Mouse (Mus musculus): ENCODE results near the gene Slc7a7.

The Slc7a7 gene

DNA sequence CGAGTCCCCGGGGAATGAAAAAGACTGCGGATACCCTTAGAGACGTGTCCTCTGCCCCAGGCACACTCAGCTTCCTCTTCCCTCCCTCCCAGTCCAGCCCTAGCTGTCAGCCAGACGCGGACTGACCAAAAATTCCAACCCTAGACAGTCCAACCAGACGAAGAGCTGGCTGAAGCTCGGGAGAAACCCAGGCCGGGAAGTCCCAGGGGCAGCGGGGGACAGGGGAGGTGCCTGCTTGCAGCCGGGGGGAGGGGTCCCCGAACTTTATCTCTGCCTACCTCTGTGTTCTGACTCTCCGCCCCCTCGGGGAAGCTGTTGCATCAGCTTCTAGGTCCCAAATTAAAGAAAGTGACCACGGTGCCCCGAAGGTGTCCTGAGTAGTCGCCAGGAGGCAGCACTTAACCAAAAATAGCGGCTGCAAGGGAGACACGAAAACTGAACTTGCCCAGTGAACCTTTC lies at the start of gene Slc7a7:
Slc7a7 (minus strand) TSS at position 158 of the 459 bp plus-strand sequence.
- DNase-seq (ENCODE audit: low read depth, low spot score): peak; percentile 37

DNA sequence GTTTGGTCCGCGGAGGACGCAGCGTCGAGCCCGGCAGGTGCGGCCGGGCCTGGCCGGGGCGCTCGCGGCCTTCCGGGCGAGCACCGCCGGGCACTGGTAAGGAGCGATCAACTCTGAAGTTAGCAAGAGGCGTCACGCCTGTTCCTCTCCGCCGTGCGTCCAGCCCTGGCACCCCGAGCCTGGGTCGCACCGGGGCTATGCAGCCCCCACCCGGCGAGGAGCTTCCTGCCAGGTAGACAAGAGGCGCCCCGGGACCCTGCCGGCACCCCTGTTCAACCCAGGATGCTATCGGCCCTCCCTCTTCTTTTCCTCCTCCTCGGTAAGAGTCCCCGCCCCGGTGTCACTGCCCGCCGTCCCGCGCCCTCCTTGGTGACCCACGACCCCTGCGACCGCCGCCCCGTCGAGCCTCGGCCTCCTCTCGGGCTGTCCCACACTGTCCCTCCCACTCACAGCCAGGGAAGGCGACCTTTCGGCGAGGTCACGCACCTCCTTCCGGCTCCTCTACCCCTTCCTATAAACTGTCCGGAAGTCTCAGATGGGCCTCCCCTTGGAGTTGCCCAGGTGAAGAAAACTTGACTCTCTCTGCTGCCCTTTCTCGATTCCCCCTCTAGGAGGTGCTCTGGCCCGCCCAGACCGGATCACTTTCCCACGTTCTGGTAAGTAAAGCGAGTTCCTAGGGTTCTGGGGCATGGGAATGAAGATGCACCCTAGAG lies 46.9 kb upstream of the Slc7a7 start:
- DNase-seq (ENCODE audit: low read depth, low spot score): peak; percentile 87

DNA sequence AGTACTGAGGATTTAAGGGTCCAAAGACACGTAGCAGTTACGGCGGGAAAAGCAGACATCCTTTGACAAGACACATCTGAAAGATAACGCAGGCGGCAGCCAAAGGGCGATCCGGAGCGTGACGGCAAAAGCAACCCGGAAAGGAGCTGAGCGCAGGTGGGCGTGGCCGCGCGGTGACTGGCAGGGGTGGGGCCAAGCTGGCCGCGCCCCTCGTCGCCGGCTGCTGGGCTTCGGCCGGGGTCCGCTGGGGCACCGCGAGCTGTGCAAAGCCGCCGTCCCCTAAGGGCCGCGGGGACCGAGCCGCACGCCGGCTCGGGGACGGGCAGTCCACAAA lies 46.3 kb upstream of the Slc7a7 start, which contains the start of gene Lrp10:
Lrp10 (plus strand) TSS at position 179 of the 334 bp plus-strand sequence.
- DNase-seq (ENCODE audit: low read depth, low spot score): peak; percentile 95

DNA sequence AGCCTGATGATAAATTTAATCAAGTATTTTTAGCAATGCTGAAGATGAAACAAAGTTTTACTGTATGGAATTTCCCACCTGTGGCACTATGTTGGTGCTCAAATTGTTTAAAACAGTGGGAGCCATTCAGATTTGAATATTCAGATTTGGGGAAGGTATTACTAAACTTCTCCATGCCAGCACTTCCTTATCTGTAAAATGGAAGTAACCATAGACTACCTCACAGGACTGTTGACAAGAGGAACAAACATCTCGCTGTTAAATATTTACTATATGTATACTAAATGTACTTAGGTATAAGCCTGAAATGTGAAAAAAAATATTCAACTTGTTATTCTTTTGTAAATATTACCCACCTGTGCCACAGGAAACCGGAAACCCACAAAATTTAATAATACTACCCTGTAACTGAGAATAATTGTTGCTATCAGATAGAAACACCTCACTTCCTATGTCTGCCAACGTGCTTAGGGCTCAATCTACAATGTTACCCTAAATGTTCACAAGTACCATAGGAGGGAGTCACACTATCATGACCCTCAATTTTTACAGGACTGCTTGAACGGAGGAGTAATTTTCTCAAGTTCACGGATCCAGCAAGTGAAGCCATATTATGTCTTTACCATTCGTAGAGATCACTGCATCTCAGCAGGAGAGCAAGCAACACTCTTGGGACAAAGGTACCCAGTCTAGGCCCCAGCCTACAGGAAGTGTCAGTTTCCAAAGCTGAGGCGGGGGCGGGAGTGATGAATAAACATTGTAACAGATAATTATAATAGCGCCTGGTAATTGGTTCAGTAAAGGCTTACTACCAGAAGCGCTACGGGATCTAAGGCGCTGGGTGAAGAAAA lies 45.8 kb upstream of the Slc7a7 start:
- DNase-seq (ENCODE audit: low read depth, low spot score): no peak

DNA sequence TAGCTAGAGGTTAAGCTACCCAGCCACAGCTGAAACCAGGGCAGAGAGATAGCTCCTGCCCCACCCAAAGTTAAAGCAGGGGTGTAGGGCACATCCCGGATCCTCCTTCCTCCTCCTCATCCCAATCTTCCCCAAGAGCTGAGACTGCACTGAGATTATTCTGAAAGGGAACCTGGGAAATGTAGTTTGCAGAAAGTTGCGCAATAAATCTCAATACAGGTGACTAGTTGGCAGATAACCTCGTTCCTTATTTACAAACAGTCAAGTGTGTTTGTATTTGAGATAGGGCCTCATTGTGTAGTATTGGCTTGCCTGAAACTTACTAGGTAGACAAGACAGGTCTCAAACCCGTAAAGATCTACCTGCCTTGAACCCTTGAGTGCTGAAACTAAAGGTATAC lies 44.6 kb upstream of the Slc7a7 start:
- no peak for DNase-seq (ENCODE audit: low read depth, low spot score)

DNA sequence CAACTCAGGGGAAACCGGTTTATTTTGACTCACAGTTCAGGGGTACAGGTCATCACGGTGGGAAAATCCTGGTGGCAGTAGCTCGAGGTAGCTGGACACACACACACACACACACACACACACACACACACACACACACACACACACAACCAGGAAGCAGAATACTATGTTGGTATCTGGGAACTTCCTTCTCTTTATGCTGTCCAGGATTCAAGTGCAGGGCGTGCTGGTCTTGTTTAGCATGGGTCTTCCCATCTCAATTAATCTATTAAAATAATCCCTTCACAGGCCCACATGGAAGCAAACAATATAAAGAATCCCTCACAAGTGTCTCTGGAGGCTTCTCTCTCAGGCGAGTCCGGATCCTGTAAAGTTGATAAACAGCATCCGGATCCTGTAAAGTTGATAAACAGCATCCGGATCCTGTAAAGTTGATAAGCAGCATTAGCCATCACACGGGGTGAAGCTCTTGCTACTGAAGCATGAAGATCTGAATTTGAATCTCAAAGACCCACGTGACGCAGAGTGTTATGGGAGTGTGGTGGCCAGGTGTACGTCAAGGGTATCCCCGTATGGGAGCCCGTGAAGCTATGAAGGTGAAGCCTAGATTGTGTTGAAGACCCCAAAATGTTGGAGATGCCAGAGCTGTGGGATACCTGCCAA lies 40.5 kb upstream of the Slc7a7 start:
- DNase-seq (ENCODE audit: low read depth, low spot score): no peak

DNA sequence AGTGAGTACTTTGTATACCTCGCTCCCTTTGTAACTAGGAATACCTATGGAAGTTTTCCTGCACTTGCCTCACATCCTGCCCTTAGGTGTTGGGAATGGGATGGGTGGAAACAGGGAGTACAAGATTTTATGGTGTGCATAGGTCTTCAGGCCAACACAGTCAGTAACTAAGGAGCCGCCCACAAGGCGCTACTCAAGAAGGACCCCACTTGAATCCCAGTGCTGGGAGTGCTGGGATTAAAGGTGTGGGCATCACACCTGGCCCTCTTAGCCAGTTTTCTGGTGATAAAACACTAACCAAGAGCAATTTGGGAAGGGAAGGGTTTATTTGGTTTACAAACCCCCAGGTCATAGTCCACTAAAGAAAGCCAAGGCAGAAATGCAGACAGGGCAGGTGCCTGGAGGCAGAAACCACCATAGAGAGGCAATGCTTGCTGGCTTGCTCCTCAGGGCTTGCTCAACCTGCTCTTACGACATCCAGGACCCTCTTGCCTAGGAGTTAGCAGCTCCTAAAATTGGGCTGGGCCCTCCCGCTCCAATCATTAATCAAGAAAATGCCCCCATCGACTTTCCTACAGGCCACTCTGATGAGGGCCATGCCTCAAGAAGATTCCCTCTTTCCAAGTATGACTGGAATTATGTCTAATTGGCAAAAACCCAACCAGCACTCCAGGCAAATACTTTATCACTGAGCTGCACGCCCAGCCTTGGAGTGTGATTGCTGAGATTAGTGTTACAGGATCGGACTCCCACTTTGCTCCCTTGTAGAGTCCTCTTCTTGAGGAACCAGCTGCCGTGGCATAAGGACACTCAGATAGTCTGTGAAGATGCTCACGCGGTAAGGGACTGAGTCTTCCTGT lies 37.3 kb upstream of the Slc7a7 start:
- no peak for DNase-seq (ENCODE audit: low read depth, low spot score)

DNA sequence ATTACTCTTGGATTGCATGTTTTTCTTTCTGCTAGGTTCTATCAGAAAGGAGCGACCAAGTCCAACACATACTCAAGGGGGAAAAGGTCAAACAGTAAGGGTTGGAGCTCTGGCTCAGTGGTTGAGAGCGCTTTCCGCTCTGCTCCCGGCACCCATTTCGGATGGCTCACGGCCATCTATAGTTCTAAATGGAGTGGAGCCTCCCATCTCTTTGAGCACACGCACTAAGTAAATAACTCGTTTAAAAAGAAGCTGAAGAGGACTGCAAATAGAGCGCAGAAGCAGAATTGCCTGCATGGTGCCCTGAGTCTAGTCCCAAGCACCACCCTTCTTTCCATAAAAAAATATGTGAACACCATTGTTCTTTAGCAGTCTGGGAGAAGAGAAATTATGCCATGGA lies 36.0 kb upstream of the Slc7a7 start:
- no peak for DNase-seq (ENCODE audit: low read depth, low spot score)

DNA sequence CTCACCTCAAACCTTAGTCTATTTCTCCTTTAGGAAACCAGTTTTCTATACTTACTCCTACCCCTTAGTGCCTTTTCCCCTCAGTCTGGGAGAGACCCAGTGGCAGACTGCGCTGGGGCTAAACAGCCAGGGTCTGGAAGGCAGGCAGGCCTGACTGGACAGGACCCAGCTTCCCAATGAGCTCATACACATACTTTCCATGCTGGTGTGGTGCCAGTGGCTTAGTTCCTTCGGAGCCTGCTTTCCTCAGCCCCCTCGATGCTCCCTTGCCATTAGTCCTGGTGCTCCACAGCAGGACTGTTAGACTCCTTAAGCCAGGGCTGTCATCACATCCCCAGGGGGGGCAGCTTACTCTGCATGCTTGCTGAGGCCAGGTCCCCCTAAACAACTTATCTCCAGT lies 27.9 kb upstream of the Slc7a7 start:
- DNase-seq (ENCODE audit: low read depth, low spot score): no peak

DNA sequence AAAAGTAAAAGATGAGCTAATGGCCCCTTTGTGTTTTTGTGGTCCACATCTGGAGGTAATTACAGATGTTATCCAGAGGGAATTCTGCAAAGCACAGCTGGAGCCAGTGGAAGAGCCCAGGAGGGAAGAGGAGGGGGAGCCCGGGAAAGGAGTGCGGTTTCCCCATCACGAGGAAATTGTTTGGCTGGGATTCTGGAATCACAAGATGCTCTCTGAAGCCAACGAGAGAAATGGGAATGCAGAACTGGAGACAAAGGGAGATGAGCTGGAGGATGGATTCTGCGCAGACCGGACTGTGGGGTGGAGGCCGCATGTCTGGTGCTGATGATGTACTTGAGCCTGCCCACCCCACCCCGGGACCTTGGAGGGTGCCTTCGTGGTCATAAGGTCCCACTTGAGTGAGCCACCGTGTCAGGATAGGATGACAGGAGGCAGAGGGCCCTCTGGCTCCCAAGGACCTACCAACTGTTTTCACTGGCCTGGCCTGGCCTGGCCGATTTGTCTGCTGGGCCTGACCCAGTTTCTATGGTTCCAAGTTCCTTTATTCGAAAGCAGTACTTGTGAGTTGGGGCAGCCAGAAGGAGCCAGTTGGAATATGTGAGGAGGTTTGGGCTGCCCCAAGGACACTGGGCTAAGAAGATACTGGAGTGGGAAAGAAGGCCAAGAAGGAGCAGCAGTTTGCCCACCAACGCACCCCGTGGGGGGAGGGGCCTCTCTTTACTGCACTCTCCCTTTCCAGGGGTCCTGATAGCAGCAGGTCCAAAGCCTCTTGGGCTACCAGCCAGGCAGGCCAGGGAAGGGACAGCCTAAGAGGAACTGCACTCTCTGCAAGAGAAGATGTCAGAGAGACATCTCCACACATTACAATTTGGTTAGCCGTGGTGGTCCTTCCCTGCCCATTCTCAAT lies 26.4 kb upstream of the Slc7a7 start:
- DNase-seq (ENCODE audit: low read depth, low spot score): no peak

DNA sequence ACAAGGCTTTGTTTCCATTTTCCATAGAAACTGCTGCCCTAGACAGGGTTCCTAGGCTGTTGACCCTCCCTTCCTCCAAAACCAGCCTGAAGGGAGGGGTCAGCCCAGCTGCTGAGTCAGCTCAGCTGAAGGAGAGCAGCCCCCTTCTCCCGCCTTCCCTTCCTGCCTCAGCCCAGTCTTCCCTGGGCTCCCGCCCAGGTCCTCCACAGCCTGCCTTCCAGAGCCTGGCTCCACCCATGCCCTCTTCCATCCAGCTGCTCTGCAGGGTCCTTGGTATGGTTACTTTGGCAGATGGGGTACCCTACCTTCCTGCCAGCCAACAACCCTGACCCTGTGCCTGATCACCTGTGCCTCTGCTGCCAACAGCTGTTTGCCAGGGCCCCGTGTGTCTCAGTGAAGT lies 25.6 kb upstream of the Slc7a7 start:
- DNase-seq (ENCODE audit: low read depth, low spot score): no peak

DNA sequence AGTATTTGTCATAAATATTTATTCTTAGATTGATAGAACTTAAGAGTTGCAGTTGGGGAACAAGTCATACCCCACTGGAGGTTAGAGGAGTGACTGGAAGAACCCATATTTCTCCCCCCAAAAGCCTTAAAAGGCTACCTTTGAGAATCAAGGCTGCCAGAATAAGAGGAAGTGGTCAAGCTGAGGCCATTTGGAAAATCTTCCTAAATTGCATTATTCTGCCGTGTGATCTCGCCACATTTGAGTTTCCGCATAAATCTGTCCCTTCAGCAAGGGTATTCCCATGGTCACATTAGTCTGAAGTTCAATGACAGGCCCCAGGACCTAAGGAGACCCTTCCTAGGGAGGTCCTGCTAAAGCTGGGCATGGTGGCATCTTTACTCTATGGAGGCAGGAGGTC lies 25.0 kb upstream of the Slc7a7 start:
- no peak for DNase-seq (ENCODE audit: low read depth, low spot score)

DNA sequence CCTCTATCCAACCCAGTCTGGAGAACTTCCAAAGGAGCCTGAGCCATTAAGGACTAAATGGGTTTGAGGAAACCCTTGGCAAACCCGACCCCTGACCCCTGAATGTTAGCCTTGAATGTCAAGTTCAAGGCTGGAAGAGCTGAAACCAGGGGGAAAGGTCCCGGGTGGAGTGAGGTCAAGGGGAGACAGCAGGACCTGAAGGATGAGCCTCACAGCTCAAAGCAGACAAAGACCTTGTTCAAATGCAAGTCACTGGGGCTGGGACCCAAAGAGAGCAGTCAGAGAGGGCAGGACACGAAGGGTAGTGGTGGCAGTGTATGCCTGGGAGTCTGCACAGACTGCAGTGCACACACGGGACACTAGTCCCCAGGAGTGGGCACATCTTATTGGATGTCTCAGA lies 23.8 kb upstream of the Slc7a7 start:
- DNase-seq (ENCODE audit: low read depth, low spot score): no peak

DNA sequence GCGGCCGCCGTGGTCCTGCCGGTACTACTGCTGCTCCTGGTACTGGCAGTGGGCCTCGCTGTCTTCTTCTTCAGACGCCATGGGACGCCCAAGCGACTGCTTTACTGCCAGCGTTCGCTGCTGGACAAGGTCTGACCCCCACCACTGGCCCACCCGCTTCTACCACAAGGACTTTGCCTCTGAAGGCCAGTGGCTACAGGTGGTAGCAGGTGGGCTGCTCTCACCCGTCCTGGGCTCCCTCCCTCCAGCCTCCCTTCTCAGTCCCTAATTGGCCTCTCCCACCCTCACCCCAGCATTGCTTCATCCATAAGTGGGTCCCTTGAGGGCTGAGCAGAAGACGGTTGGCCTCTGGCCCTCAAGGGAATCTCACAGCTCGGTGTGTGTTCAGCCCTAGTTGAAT lies 23.0 kb upstream of the Slc7a7 start:
- no peak for DNase-seq (ENCODE audit: low read depth, low spot score)

DNA sequence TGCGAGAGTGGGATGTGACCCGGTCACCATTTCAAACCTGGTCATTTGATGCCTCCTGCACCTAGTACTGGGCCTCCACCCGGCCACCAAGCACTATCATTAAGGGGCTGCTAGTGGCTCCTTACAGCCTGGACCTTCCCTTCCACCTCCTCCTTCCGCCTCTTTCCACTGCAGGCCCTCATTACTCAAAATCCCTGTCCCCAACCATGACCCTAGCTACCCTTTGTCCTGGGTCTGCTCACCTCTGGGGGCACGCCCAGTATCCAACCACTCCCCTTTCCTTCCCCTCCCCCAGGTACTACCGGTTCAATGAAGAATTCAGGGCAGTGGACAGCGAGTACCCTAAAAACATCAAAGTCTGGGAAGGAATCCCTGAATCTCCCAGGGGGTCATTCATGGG lies 22.0 kb upstream of the Slc7a7 start:
- DNase-seq (ENCODE audit: low read depth, low spot score): no peak

DNA sequence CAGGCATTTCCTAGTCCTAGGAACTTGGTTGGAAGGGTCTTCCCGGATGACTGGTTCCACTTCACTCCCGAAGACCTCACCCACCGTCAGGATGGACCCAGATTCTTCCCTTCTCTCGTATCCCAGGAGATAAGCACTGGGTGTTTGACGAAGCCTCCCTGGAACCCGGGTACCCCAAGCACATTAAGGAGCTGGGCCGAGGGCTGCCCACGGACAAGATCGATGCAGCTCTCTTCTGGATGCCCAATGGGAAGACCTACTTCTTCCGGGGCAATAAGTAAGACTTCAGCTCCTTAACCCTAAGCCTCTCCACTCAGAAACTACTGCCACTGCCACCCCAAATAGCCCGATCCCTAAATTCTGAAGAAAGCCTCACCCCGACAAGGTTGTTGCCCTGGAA lies 21.6 kb upstream of the Slc7a7 start:
- no peak for DNase-seq (ENCODE audit: low read depth, low spot score)

DNA sequence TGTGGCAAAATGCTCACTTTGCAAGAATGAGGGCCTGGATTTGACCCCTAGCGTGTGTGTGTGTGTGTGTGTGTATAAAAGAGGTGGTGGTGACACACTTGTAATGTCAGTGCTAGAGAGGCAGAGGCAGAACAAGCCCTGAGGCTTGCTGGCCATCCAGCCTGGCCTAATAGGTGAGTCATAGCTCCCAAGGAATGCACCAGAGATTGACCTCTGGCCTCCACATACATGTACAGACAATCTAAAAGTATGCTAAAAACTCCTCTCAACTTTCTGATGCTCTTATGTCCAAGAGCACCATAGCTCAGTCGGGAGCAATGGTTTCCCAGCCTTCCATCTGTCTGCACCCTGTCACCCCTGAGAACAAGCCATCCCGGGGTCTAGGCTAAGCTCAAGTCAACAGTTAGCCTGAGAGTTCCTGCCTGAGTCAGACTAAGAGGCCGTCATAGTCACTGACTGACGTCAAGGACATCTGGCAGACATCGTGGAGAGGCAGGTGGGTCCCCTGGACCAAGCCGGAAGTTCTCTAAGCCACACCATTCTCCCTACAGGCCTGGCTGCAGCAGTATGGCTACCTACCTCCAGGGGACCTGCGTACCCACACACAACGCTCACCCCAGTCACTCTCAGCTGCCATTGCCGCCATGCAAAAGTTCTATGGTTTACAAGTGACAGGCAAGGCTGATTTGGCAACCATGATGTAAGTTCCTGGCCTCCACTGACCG lies 17.8 kb upstream of the Slc7a7 start:
- no peak for DNase-seq (ENCODE audit: low read depth, low spot score)

DNA sequence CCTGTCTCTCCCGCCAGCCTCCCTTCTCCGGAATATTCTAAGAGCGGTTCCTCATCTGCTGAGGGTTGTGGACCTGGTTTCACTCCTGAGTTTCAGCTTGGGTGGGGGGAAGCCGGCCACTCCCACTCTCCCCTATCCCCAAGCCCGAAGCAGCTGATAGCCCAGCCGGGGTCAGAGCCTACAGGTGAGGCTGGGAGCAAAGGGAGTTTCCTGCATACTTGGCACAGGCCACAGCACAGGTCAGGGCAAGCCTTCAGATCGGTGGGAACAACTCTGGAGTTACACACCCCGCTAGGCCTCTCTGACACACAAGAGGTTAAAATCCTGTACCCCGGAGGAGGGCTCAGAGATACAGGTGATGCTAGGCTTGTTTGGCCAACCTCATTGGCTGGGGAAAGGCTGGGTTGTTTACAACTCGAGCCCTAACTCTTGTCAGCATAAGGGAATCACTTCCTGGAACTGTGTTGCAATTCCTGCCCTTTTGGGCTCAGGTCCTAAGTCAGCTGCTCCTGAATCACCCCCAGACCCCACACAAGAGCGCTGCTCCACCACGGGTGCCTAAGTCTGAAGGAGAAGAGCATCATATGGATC lies 16.5 kb upstream of the Slc7a7 start:
- DNase-seq (ENCODE audit: low read depth, low spot score): no peak
